Mouse (Mus musculus) heart, embryonic 11.5 days (tissue): Measurements from ENCODE around the gene Gm38655. TPM values are rescaled to one million over a fixed set of nuclear protein-coding genes. Genes with fewer than 3 reads are reported as not detected.
"Not testable (repeated sequence)": the region's sequence is repeated elsewhere in the genome, so short reads cannot be mapped to it uniquely, and the experiment has no call there.

Experiments
- ATAC-seq: fragments of 200-750 bp; cut with Nextera tagmentation; replicated peaks from 2 replicates; pipeline ENCODE4 v1.8.0; 2017; ENCODE audit warnings: moderate library complexity; ENCODE audit not compliant: insufficient number of reproducible peaks, low FRiP score, low TSS enrichment
- H3K27ac ChIP-seq: fragments of 300-500 bp; sonication (generic); 2 replicates; pipeline ENCODE4 v1.5.1; 2014; ENCODE audit warnings: mild to moderate bottlenecking, low read depth, low read length
- H3K27me3 ChIP-seq: fragments of 300-500 bp; sonication (generic); 2 replicates; pipeline ENCODE4 v1.6.1; 2014; ENCODE audit warnings: mild to moderate bottlenecking, low read length, mixed read lengths; ENCODE audit not compliant: control insufficient read depth, insufficient read depth
- H3K36me3 ChIP-seq: fragments of 300-500 bp; sonication (generic); 2 replicates; pipeline ENCODE4 v1.6.1; 2014; ENCODE audit warnings: mild to moderate bottlenecking, low read length, moderate library complexity, mixed read lengths; ENCODE audit not compliant: control insufficient read depth, insufficient read depth
- H3K4me1 ChIP-seq: fragments of 300-500 bp; sonication (generic); 2 replicates; pipeline ENCODE4 v1.6.1; 2014; ENCODE audit warnings: low read length; ENCODE audit not compliant: control insufficient read depth, insufficient read depth
- H3K4me2 ChIP-seq: fragments of 300-500 bp; sonication (generic); 2 replicates; pipeline ENCODE4 v1.6.1; 2014; ENCODE audit warnings: mild to moderate bottlenecking, moderate library complexity
- H3K4me3 ChIP-seq: fragments of 300-500 bp; sonication (generic); 2 replicates; pipeline ENCODE4 v1.5.1; 2014; ENCODE audit warnings: low read depth, low read length
- H3K9ac ChIP-seq: fragments of 300-500 bp; sonication (generic); 2 replicates; pipeline ENCODE4 v1.6.1; 2014; ENCODE audit warnings: mild to moderate bottlenecking, low read depth, low read length, moderate library complexity
- H3K9me3 ChIP-seq: fragments of 300-500 bp; sonication (generic); replicated peaks from 2 replicates; pipeline ENCODE4 v1.6.1; 2016; ENCODE audit warnings: low read length; ENCODE audit not compliant: control insufficient read depth
- WGBS: fragments of 180-500 bp; shearing (Covaris S2); extraction: QIAGEN DNeasy Blood & Tissue Kit; methylation state at CpG from one replicate; pipeline ENCODE4 v1.1.7; 2014; ENCODE audit not compliant: insufficient replicate concordance; 5-methylcytosine and 5-hydroxymethylcytosine counted together
- polyA plus RNA-seq: library from polyadenylated mRNA; unstranded; fragments of >200 nt; fragmentation: Nextera tagmentation; extraction: Ambion mirVana; gene quantifications from 2 replicates; pipeline ENCODE4 v1.2.1, GENCODE M21; 2014

Gene Gm38655
- polyA plus RNA-seq, 1 experiment from 2014 or later: 0.17 TPM

- Histone ChIP-seq H3K27ac (no peak within 1 kb of the TSS), H3K4me1 (no peaks in the 10 kb centered on the region), H3K9ac (no peak within 1 kb of the TSS), H3K36me3 (peaks cover 11% of the 10 kb centered on the region; the same call in 1 of the 2 replicates), H3K9me3 (no peaks in the 10 kb centered on the region), H3K4me3 (no peak within 1 kb of the TSS), H3K4me2 (no peak within 1 kb of the TSS), H3K27me3 (no peaks in the 10 kb centered on the region)
- no peak for ATAC-seq
- 88% methylated on average over 1 of the region's 1 CpGs for WGBS
These were observed 13.1 kb downstream of the Gm38655 start, which contains the start of gene Ccdc154 for GRCm38 (mm10) chr17:25162161-25162560. Gene Ccdc154, plus strand, starts transcription at chr17:25162461.

GRCm38 (mm10) chr17:25139960-25140359 lies 35.3 kb downstream of the Gm38655 start:
- Histone ChIP-seq H3K4me3 (no peak overlapping the region), H3K27ac (no peak overlapping the region), H3K27me3 (no peaks in the 10 kb centered on the region), H3K9ac (no peak overlapping the region), H3K4me2 (no peak overlapping the region), H3K36me3 (peaks cover 3% of the 10 kb centered on the region; the same call in 1 of the 2 replicates), H3K9me3 (no peaks in the 10 kb centered on the region), H3K4me1 (peaks cover 4% of the 10 kb centered on the region; the same call in 1 of the 2 replicates)
- ATAC-seq: no peak
- WGBS: 67% methylated on average over 4 of the region's 4 CpGs

GRCm38 (mm10) chr17:25138803-25139202 lies 36.5 kb downstream of the Gm38655 start:
- Histone ChIP-seq H3K36me3 (no peaks in the 10 kb centered on the region), H3K4me1 (peaks cover 7% of the 10 kb centered on the region), H3K9me3 (no peaks in the 10 kb centered on the region), H3K9ac (no peak overlapping the region), H3K27ac (no peak overlapping the region), H3K4me3 (no peak overlapping the region), H3K27me3 (no peaks in the 10 kb centered on the region), H3K4me2 (no peak overlapping the region)
- ATAC-seq: no peak
- WGBS: 91% methylated on average over 1 of the region's 1 CpGs

GRCm38 (mm10) chr17:25135622-25136021 lies 39.6 kb downstream of the Gm38655 start:
- no peak for ATAC-seq
- no peak overlapping the region for H3K4me3 ChIP-seq
- WGBS: 82% methylated on average over 6 of the region's 6 CpGs
- no peak overlapping the region for H3K9ac ChIP-seq
- H3K9me3 ChIP-seq: no peaks in the 10 kb centered on the region
- H3K4me2 ChIP-seq: no peak overlapping the region
- no peaks in the 10 kb centered on the region for H3K36me3 ChIP-seq
- no peaks in the 10 kb centered on the region for H3K27me3 ChIP-seq
- no peak overlapping the region for H3K27ac ChIP-seq
- H3K4me1 ChIP-seq: peaks cover 8% of the 10 kb centered on the region

GRCm38 (mm10) chr17:25133275-25133698 lies 42.0 kb downstream of the Gm38655 start, which contains the start of gene Clcn7:
Gene Clcn7, plus strand, starts transcription at chr17:25133391.
- H3K27ac ChIP-seq: peak within 1 kb of the TSS; percentile 46; the same call in 1 of the 2 replicates
- H3K9ac ChIP-seq: peak within 1 kb of the TSS; percentile 83
- under 1% methylated on average over 40 of the region's 40 CpGs for WGBS
- no peaks in the 10 kb centered on the region for H3K27me3 ChIP-seq
- H3K4me1 ChIP-seq: peaks cover 8% of the 10 kb centered on the region
- H3K4me3 ChIP-seq: peak within 1 kb of the TSS; percentile 85
- ATAC-seq: peak; percentile 93
- no peaks in the 10 kb centered on the region for H3K36me3 ChIP-seq
- peak within 1 kb of the TSS; percentile 77 for H3K4me2 ChIP-seq
- no peaks in the 10 kb centered on the region for H3K9me3 ChIP-seq

- no peaks in the 10 kb centered on the region for H3K9me3 ChIP-seq
- no peak overlapping the region for H3K9ac ChIP-seq
- H3K27ac ChIP-seq: no peak overlapping the region
- WGBS: 83% methylated on average over 1 of the region's 1 CpGs
- no peak overlapping the region for H3K4me2 ChIP-seq
- H3K27me3 ChIP-seq: no peaks in the 10 kb centered on the region
- no peak for ATAC-seq
- H3K4me1 ChIP-seq: peaks cover 8% of the 10 kb centered on the region
- no peak overlapping the region for H3K4me3 ChIP-seq
- no peaks in the 10 kb centered on the region for H3K36me3 ChIP-seq
These were observed 45.2 kb downstream of the Gm38655 start for GRCm38 (mm10) chr17:25130060-25130459.

- ATAC-seq: no peak
- Histone ChIP-seq H3K9ac (no peak overlapping the region), H3K4me1 (no peaks in the 10 kb centered on the region), H3K36me3 (no peaks in the 10 kb centered on the region), H3K4me3 (no peak overlapping the region), H3K27ac (peak overlapping the region; percentile 24), H3K27me3 (no peaks in the 10 kb centered on the region), H3K4me2 (no peak overlapping the region), H3K9me3 (no peaks in the 10 kb centered on the region)
- 45% methylated on average over 9 of the region's 9 CpGs for WGBS
These were observed 47.6 kb downstream of the Gm38655 start for GRCm38 (mm10) chr17:25127681-25128080.

- Histone ChIP-seq H3K4me1 (no peaks in the 10 kb centered on the region), H3K27me3 (no peaks in the 10 kb centered on the region), H3K4me3 (no peak overlapping the region), H3K36me3 (no peaks in the 10 kb centered on the region), H3K9me3 (no peaks in the 10 kb centered on the region), H3K27ac (peak overlapping the region; percentile 24), H3K4me2 (no peak overlapping the region; the same call in 1 of the 2 replicates), H3K9ac (no peak overlapping the region)
- 18% methylated on average over 8 of the region's 8 CpGs for WGBS
- peak; percentile 83 for ATAC-seq
These were observed 48.2 kb downstream of the Gm38655 start for GRCm38 (mm10) chr17:25127079-25127478.

- H3K36me3 ChIP-seq, H3K9ac ChIP-seq, H3K27me3 ChIP-seq, H3K4me1 ChIP-seq, H3K4me2 ChIP-seq, ATAC-seq, H3K4me3 ChIP-seq, H3K9me3 ChIP-seq: not testable (repeated sequence)
- WGBS: 52% methylated on average over 3 of the region's 3 CpGs
- H3K27ac ChIP-seq: peak overlapping the region; percentile 35; the same call in 1 of the 2 replicates
These were observed 49.7 kb downstream of the Gm38655 start for GRCm38 (mm10) chr17:25125442-25126060.
